Mouse (Mus musculus) adrenal gland, postnatal 25 days (tissue): ENCODE measurements around the gene Vmn1r165. TPM values are rescaled to one million over a fixed set of nuclear protein-coding genes. Genes with fewer than 3 reads are reported as not detected.
"Not testable (repeated sequence)": the region's sequence is repeated elsewhere in the genome, so short reads cannot be mapped to it uniquely, and the experiment has no call there.

Source experiments
- DNase-seq: peaks from one replicate; pipeline ENCODE4 v3.0.0; 2021; ENCODE audit warnings: mixed read lengths
- long read RNA-seq: library from polyadenylated mRNA; stranded (forward); transcript quantifications from one replicate; pipeline ENCODE4 v2.0.0, GENCODE M21; 2021
- total RNA-seq: library from RNA; stranded (reverse); gene quantifications from 2 replicates; pipeline ENCODE4 v1.2.3, GENCODE M21; 2021

The Vmn1r165 gene
- total RNA-seq = not detected in 2 replicates
- long read RNA-seq = 0 reads

- DNase-seq = not testable (repeated sequence)
These were observed at the start of gene Vmn1r165 for GRCm38 (mm10) chr7:23217032-23217431. Gene Vmn1r165 (plus strand): TSS chr7:23217332.

DNA sequence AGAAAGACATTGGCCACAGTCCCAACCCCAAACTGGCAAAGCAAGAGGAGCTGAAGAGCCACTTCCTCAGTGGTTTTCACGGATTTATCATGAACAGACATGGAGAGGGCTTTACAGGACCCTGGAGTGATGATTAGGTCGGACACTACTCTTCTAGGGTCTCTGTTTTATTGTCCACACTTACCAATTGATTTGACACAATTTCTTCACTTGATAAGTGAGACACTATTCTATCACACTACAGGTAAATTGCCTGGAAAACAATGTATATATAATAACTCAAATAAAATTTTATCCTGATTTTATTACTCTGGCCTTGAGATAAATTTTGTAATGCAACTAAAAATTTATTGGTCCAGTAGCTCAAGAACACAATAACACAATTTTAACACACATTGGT, 34.5 kb downstream of the Vmn1r165 start, which contains the start of gene Vmn1r166:
Gene Vmn1r166 (minus strand): TSS at position 101 of the 400 bp plus-strand sequence.
- DNase-seq = not testable (repeated sequence)

Other genes starting within 250 kb of the Vmn1r165 start
- not detected in 2 replicates for gene Gm4214, start 232.7 kb upstream of the Vmn1r165 start, total RNA-seq
- gene Gm4216, start 197.4 kb upstream of the Vmn1r165 start, total RNA-seq = not detected in 2 replicates
- not detected in 2 replicates for gene Vmn1r163, start 161.8 kb upstream of the Vmn1r165 start, total RNA-seq
- not detected in 2 replicates for gene Gm8720, start 149.9 kb upstream of the Vmn1r165 start, total RNA-seq
- gene Gm10662, start 72.9 kb upstream of the Vmn1r165 start, total RNA-seq = not detected in 2 replicates
- gene Vmn1r166, start 34.4 kb downstream of the Vmn1r165 start, total RNA-seq = not detected in 2 replicates
- gene Gm6902, start 61.6 kb downstream of the Vmn1r165 start, total RNA-seq = not detected in 2 replicates
- gene Nlrp4e, start 83.9 kb downstream of the Vmn1r165 start, total RNA-seq = not detected in 2 replicates
- gene Nlrp5, start 168.6 kb downstream of the Vmn1r165 start, total RNA-seq = 0.15 and 0.24 TPM in 2 replicates